Mouse (Mus musculus): ENCODE results near the gene Hoxc5. TPM values are rescaled to one million over a fixed set of nuclear protein-coding genes. Genes with fewer than 3 reads are reported as not detected.

Hoxc5 gene
- total RNA-seq, 2 experiments from 2014 or later: 2.1 to 3.6 TPM

- peak; percentile 43 for DNase-seq
Measured at GRCm38 (mm10) chr15:102967511-102968397, 511 bp downstream of the Hoxc5 start.

DNA sequence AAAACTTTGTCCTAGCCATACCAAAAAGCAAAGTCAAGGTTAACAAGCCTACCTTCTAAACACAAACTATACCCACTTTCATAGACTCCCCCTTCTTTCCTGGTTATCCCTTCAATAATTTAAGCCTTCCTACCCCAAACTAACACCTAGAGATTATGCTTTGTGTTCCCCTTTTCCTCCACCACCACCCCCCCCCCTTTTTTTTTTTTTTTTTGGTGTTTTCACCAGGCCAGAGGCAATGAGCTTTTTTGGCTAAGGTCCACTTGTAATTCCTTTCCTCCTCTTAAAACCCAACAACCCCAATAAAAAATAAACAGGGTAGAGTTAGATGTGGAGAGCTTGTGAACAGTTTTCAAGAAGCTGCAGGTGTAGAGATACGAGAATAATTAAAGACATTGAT lies 2.1 kb downstream of the Hoxc5 start:
- no peak for DNase-seq

- DNase-seq: no peak
Measured at GRCm38 (mm10) chr15:102970740-102971139, 3.5 kb downstream of the Hoxc5 start.

- DNase-seq: no peak
Measured at GRCm38 (mm10) chr15:102972254-102972653, 5.0 kb downstream of the Hoxc5 start.

- DNase-seq: no peak
Measured at GRCm38 (mm10) chr15:102972753-102973152, 5.5 kb downstream of the Hoxc5 start.

DNA sequence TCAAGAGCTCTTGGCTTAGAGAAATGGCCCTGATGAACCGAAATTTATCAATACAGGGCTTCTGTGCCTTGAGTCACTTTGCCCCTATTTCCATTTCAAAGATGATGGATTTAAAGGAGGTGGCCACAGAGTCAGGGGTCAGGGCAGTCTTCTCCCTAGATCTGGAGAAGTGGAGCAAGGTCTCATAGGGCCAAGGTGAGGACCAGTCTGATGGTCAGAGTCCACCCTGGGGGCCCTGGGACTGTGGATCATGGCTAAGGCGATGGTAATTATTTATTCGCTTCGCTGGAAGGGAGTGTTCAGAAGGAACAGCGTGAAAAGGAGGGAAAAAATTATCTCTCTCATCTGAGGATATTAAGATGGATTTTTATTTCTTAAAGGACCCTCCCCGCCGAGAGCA lies 7.8 kb downstream of the Hoxc5 start:
- no peak for DNase-seq

GRCm38 (mm10) chr15:102975688-102976111 lies 8.5 kb downstream of the Hoxc5 start:
- DNase-seq: no peak

DNA sequence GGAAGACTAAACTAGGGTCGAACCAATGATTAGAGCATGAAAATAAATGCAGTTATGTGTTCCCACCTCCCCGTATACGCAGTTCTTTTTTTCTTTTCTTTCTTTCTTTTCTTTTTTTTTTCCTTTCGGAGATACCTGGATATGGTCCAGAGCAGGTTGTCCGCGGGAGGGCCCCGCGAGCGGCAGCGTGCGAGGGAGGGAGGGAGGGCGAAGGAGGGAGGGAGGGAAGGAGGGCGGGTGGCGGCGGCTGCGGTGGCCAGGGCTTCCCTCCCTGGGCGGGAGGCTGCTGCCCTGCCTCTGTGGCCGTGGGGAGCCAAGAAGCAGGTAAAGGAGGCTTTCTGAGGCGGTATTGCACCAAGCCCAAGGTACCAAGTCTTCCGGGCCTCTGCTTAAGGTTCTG lies 8.9 kb downstream of the Hoxc5 start, which contains the start of gene Hoxc9:
Hoxc9 (plus strand) TSS at position 269 of the 400 bp plus-strand sequence.
- no peak for DNase-seq

GRCm38 (mm10) chr15:102976631-102977422 lies 9.6 kb downstream of the Hoxc5 start:
- DNase-seq: no peak

- DNase-seq: no peak
Measured at GRCm38 (mm10) chr15:102977423-102977974, 10.3 kb downstream of the Hoxc5 start.

- no peak for DNase-seq
Measured at GRCm38 (mm10) chr15:102978615-102979515, 11.6 kb downstream of the Hoxc5 start.

GRCm38 (mm10) chr15:102979936-102980335 lies 12.7 kb downstream of the Hoxc5 start:
- DNase-seq: no peak

- no peak for DNase-seq
Measured at GRCm38 (mm10) chr15:102980352-102980751, 13.1 kb downstream of the Hoxc5 start.

- no peak for DNase-seq
Measured at GRCm38 (mm10) chr15:102980912-102981311, 13.7 kb downstream of the Hoxc5 start.

- DNase-seq: peak; percentile 72
Measured at GRCm38 (mm10) chr15:102981379-102982288, 14.4 kb downstream of the Hoxc5 start.

GRCm38 (mm10) chr15:102983716-102984115 lies 16.5 kb downstream of the Hoxc5 start:
- DNase-seq: no peak

- no peak for DNase-seq
Measured at GRCm38 (mm10) chr15:102984521-102984920, 17.3 kb downstream of the Hoxc5 start.

DNA sequence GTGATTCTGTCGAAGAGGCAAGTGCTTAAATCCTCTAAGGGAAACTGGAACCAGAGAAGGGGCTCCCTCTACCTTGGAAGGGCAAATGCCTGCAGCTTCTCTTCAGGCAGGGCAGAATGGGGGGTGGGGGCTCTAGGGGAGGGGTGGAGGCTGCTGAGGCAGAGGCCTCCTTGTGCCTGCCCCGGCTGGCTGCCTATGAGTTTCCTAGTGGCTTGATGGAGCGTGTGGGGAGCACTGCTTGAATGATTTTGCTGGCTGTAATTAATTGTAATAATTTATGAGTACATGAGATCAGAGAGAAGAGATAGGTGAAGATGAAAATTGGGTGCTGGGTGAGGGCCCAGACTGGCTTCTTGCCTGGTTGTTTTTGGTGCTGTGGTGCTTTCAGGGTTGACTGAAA lies 17.7 kb downstream of the Hoxc5 start:
- no peak for DNase-seq

DNA sequence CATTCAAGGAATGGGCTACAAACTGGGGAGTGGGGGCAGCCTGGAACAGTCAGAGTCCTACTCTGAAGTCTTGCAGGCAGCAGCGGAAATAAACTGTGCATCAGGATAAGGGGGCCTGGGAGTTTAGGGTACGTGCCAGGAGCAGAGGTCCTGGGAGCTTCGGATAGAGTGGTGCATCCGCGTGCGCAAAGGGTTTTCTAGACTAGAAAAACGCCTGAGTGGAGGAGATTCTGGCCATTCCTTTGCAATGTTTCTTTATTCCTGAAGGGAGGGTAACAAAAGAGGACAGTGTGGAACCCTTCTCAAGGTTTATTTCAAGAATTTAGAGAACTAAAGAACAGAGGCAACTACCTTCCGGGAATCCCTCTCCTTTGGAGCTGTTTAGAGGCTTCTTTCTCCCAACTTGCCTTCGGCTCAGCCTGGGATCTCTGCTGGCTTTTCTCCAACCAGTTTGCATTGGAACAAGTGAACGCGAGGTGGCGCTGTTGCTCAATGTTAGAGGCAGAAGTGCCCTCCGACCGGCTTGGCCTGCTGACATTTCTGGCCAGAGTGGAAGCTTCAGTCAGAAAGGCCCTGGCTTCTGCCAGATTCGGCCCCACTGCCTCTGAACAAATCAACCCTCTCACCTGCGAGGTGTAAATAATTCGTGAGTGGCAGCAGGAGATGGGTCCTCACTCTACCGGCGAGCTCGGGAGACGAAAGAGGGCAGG lies 20.0 kb downstream of the Hoxc5 start:
- peak; percentile 98 for DNase-seq

DNA sequence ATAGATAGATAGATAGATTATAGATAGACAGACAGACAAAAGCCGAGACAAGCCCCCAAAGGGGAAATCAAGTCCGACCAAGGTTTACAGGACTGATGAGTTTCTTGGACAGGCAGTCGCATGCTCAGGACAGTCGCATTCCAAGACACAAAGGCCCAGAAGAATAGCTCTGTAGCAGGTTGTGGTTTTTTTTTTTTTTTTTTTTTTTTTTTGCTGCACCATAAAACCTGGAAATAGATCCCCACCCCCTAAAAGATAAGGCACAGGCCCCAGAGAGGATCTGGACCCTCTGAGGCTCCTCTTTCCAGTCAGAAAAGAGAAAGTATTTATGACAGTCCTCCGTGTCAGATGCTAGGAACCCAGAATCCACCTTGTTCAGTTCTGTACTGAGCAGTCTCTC lies 20.8 kb downstream of the Hoxc5 start:
- DNase-seq: no peak
